Mouse (Mus musculus): Measurements from ENCODE around the gene Sclt1.
"Not testable (repeated sequence)": the region's sequence is repeated elsewhere in the genome, so short reads cannot be mapped to it uniquely, and the experiment has no call there.

GRCm38 (mm10) chr3:41690114-41690640 lies 52.1 kb downstream of the Sclt1 start:
- not testable (repeated sequence) for TF ChIP-seq CTCF (conservative IDR thresholded peaks at IDR 0.05; ENCODE audit: low read length); POU5F1 (IDR thresholded peaks at IDR 0.05; ENCODE audit: borderline replicate concordance, low read length)
